Mouse (Mus musculus) hindbrain, embryonic 13.5 days (tissue): ENCODE measurements around the gene Hoga1. TPM values are rescaled to one million over a fixed set of nuclear protein-coding genes. Genes with fewer than 3 reads are reported as not detected.

Experiments used
- ATAC-seq: fragments of 200-750 bp; cut with Nextera tagmentation; 2 replicates; pipeline ENCODE4 v1.8.0; 2017; ENCODE audit warnings: moderate TSS enrichment; ENCODE audit not compliant: low FRiP score
- H3K27ac ChIP-seq: fragments of 300-500 bp; sonication (generic); 2 replicates; pipeline ENCODE4 v1.5.1; 2015; ENCODE audit warnings: inconsistent platforms, mild to moderate bottlenecking, moderate library complexity
- H3K27me3 ChIP-seq: fragments of 300-500 bp; sonication (generic); 2 replicates; pipeline ENCODE4 v1.6.1; 2015; ENCODE audit warnings: mild to moderate bottlenecking, inconsistent platforms
- H3K36me3 ChIP-seq: fragments of 300-500 bp; sonication (generic); 2 replicates; pipeline ENCODE4 v1.6.1; 2015; ENCODE audit warnings: mild to moderate bottlenecking, inconsistent platforms
- H3K4me1 ChIP-seq: fragments of 300-500 bp; sonication (generic); replicated peaks from 2 replicates; pipeline ENCODE4 v1.6.1; 2015; ENCODE audit warnings: inconsistent platforms
- H3K4me2 ChIP-seq: fragments of 300-500 bp; sonication (generic); 2 replicates; pipeline ENCODE4 v1.6.1; 2015; ENCODE audit warnings: inconsistent platforms, mild to moderate bottlenecking, moderate library complexity
- H3K4me3 ChIP-seq: fragments of 300-500 bp; sonication (generic); 2 replicates; pipeline ENCODE4 v1.5.1; 2015; ENCODE audit warnings: mild to moderate bottlenecking, inconsistent platforms
- H3K9ac ChIP-seq: fragments of 300-500 bp; sonication (generic); 2 replicates; pipeline ENCODE4 v1.6.1; 2015; ENCODE audit warnings: mild to moderate bottlenecking, inconsistent platforms
- H3K9me3 ChIP-seq: fragments of 300-500 bp; sonication (generic); 2 replicates; pipeline ENCODE4 v1.6.1; 2016; ENCODE audit warnings: inconsistent platforms
- WGBS: fragments of 180-500 bp; shearing (Covaris S2); methylation state at CpG from one replicate; pipeline ENCODE4 v1.1.7; 2015; 5-methylcytosine and 5-hydroxymethylcytosine counted together
- polyA plus RNA-seq: library from polyadenylated mRNA; unstranded; fragments of >200 nt; fragmentation: Nextera tagmentation; extraction: Ambion mirVana; gene quantifications from 2 replicates; pipeline ENCODE4 v1.2.1, GENCODE M21; 2015

The Hoga1 gene
- polyA plus RNA-seq, 1 experiment from 2014 or later, result 1.7 TPM

DNA sequence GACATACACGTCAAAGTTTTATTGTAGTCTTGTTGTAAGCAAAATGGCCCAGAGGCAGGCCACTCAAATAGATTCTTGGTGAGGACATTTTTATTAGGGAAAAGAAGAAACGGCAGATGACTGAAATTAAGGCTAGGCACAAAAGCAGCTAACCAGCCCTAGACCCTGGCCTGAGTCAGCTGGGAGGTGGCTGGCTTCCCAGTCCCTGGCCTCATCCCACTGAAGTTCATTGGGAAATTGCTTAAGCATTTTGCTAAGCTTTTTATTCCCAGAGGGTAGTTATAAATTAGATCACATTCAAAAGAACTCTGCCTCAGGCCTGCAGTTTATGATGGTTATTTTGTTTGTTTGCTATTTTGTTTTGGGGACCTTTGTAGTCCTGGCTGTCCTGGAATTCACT is 10.5 kb downstream of the Hoga1 start:
- no peaks in the 10 kb centered on the region for H3K36me3 ChIP-seq
- H3K9me3 ChIP-seq, result no peaks in the 10 kb centered on the region
- no peak overlapping the region for H3K4me3 ChIP-seq
- ATAC-seq, result no peak
- H3K4me2 ChIP-seq, result no peak overlapping the region
- 87% methylated on average over 2 of the region's 2 CpGs for WGBS
- no peak overlapping the region for H3K27ac ChIP-seq
- no peaks in the 10 kb centered on the region for H3K4me1 ChIP-seq
- no peaks in the 10 kb centered on the region for H3K27me3 ChIP-seq
- no peak overlapping the region for H3K9ac ChIP-seq

GRCm38 (mm10) chr19:42056719-42057409 is 11.5 kb downstream of the Hoga1 start:
- Histone ChIP-seq H3K9ac (0 out of 2 replicates have a peak overlapping the region, but pooled peaks have one; percentile 15), H3K27me3 (no peaks in the 10 kb centered on the region), H3K9me3 (no peaks in the 10 kb centered on the region), H3K27ac (no peak overlapping the region), H3K36me3 (no peaks in the 10 kb centered on the region), H3K4me2 (no peak overlapping the region), H3K4me1 (no peaks in the 10 kb centered on the region), H3K4me3 (no peak overlapping the region)
- ATAC-seq, result no peak
- 80% methylated on average over 6 of the region's 6 CpGs for WGBS

DNA sequence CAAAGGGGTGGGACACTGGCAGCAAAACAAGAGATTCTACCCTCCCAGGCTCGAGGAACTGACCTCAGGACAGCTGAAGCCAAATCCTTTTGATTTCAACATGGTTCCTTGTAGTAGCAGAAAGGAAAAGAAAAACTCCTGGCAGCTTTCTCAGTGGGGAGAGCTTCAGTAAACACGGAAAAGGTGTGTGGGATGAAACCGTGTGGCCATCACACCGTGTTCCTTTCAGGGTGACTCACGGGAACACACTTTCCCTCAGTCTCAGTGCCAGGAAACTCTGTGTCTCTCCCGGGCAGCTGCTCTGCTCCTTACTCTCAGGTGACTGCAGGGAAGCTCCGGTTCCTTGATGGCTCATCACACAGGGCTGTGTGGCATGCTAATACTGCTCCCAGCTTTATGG is 13.0 kb downstream of the Hoga1 start:
- Histone ChIP-seq H3K9ac (no peak overlapping the region), H3K27me3 (no peaks in the 10 kb centered on the region), H3K9me3 (no peaks in the 10 kb centered on the region), H3K4me3 (no peak overlapping the region), H3K4me2 (no peak overlapping the region), H3K4me1 (no peaks in the 10 kb centered on the region), H3K36me3 (no peaks in the 10 kb centered on the region), H3K27ac (no peak overlapping the region)
- no peak for ATAC-seq
- WGBS, result 67% methylated on average over 7 of the region's 7 CpGs

DNA sequence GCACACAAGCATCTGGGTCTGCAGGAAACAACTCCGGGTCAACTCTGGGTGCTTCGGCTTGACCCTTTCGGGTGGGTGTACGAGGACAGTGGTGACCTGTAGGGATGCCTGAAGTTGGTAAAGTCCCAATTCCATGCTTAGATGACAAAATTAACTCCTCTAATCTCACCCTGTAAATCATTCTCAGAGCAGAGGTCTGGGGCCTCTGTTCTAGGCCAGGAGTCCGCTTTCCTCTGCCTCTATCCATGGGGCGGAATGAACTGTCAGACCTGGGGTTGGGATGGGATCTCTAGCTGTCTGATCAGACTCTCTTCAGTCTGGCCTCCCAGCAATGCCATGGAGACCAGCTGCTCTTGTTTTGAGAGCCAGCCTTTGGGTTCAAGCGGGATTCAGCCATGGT is 16.0 kb downstream of the Hoga1 start:
- Histone ChIP-seq H3K4me1 (no peaks in the 10 kb centered on the region), H3K27ac (no peak overlapping the region), H3K36me3 (no peaks in the 10 kb centered on the region), H3K9me3 (no peaks in the 10 kb centered on the region), H3K27me3 (no peaks in the 10 kb centered on the region), H3K9ac (no peak overlapping the region), H3K4me3 (no peak overlapping the region), H3K4me2 (no peak overlapping the region)
- no peak for ATAC-seq
- 93% methylated on average over 7 of the region's 7 CpGs for WGBS

GRCm38 (mm10) chr19:42068441-42069240 is 23.2 kb downstream of the Hoga1 start:
- no peaks in the 10 kb centered on the region for H3K9me3 ChIP-seq
- peaks cover 8% of the 10 kb centered on the region for H3K36me3 ChIP-seq
- H3K4me2 ChIP-seq, result no peak overlapping the region
- no peak for ATAC-seq
- 84% methylated on average over 11 of the region's 11 CpGs for WGBS
- no peak overlapping the region for H3K9ac ChIP-seq
- H3K4me3 ChIP-seq, result no peak overlapping the region
- no peaks in the 10 kb centered on the region for H3K4me1 ChIP-seq
- no peak overlapping the region for H3K27ac ChIP-seq
- no peaks in the 10 kb centered on the region for H3K27me3 ChIP-seq

DNA sequence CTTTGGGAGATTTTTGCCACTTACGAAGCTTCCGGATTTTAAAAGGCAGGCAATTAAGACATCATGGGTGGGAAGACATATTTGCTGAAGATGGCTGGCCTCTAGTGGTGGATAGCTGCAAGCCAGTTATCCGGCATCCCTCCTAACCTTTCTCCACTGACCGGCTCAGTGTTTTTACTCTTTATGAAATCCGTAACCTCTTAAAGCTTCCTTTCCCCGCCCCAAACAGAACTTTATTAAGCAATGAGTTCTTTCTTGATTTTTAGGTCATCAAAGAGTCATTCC is 23.8 kb downstream of the Hoga1 start:
- Histone ChIP-seq H3K4me3 (no peak overlapping the region), H3K36me3 (peaks cover 13% of the 10 kb centered on the region), H3K4me2 (no peak overlapping the region), H3K9me3 (no peaks in the 10 kb centered on the region), H3K4me1 (no peaks in the 10 kb centered on the region), H3K9ac (no peak overlapping the region), H3K27me3 (no peaks in the 10 kb centered on the region), H3K27ac (no peak overlapping the region)
- WGBS, result 65% methylated on average over 6 of the region's 6 CpGs
- no peak for ATAC-seq

DNA sequence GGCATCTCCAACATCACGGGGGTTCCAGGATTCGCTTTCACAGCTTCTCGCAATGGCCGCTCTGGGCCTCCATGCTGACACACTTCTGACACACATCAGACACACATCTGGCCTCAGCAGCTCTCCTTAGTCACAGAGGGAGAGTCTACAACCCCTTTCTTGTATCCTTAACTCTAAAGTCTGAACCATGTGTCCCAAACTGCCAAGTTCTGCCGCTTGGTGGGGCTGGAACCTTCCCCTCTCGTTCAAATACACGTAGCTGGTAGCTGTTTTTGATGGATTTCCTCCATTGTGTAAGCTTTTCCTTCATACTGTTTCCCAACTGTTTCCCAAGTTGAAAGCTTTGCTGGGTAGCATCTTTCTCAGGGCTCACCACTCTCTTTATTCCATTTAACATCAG is 25.8 kb downstream of the Hoga1 start:
- no peak for ATAC-seq
- Histone ChIP-seq H3K27ac (no peak overlapping the region), H3K27me3 (no peaks in the 10 kb centered on the region), H3K4me1 (no peaks in the 10 kb centered on the region), H3K4me2 (no peak overlapping the region), H3K4me3 (no peak overlapping the region), H3K9ac (no peak overlapping the region), H3K9me3 (no peaks in the 10 kb centered on the region), H3K36me3 (peaks cover 33% of the 10 kb centered on the region)
- WGBS, result 78% methylated on average over 7 of the region's 7 CpGs

DNA sequence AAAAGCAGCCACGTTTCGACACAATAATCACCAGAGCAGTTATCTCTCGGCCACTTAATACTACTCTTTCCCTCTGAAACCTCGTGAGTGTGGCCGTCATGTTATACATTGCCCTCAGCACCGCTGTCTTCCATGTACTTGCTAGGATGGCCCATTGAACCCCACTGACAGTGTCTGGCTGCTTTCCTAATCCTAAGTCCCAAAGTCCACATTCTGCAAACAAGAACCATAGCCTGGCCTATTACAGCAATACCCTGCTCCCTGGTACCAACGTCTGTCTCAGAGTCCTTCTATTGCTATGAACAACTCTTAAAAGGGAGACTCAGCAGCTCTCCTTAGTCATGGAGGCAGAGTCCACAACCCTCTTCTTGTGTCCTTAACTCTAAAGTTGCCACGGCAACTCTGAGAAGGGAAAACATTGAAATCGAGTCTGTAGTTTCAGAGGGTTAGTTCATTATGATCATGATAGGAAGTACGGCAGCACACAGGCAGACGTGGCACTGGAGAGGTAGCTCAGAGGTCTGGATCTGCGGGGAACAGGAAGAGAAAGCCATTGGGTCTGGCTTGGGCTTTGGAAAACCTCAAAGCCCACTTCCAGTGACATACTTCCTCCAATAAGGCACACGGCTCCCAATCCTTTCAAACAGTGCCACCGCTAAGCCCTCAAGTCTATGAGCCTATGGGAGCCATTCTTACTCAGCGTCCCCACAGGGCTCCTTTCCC is 26.6 kb downstream of the Hoga1 start:
- Histone ChIP-seq H3K9me3 (no peaks in the 10 kb centered on the region), H3K4me3 (no peak overlapping the region), H3K4me2 (no peak overlapping the region), H3K9ac (no peak overlapping the region), H3K36me3 (peaks cover 40% of the 10 kb centered on the region), H3K4me1 (no peaks in the 10 kb centered on the region), H3K27ac (no peak overlapping the region), H3K27me3 (no peaks in the 10 kb centered on the region)
- ATAC-seq, result no peak
- 84% methylated on average over 15 of the region's 15 CpGs for WGBS

DNA sequence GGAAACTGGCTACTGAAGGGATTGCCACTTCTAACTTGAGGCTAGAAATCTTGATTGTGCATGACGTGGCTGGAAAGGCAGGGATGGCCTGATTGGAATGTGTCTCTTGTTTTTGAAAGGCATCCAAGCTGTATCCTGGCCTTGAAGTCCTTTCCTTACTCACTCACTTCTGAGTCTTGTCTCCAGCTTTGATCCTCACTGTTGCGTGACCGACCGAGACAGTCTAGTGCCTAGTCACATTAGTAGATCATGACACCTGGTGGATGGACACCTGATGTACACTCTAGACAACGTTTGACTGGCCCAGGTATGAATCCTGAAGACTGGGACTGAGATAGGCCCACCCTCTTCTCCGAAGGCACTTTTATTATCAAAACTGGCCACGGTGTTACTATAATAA is 27.4 kb downstream of the Hoga1 start:
- Histone ChIP-seq H3K9ac (no peak overlapping the region), H3K4me1 (no peaks in the 10 kb centered on the region), H3K27ac (no peak overlapping the region), H3K9me3 (no peaks in the 10 kb centered on the region), H3K27me3 (no peaks in the 10 kb centered on the region), H3K4me3 (no peak overlapping the region), H3K4me2 (no peak overlapping the region), H3K36me3 (peaks cover 47% of the 10 kb centered on the region)
- WGBS, result 86% methylated on average over 7 of the region's 7 CpGs
- ATAC-seq, result no peak

DNA sequence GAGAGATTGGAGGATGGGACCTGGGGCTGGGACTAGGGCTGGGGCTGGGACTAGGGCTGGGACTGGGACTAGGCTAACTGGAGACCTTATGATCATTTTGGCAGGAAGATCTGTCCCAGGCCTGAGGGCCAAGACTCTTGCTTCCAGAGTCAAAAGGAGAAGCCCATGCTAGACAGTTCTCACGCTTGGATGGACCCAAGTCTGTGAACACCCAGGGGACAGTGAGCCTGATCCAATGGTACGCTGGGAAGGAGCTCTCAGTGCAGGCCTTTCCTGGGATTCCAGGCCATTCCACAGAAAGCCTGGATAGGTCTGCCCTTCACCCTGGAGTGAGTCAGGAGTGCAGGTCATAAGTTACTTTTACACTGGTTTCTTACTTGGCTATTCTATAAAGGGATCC is 29.6 kb downstream of the Hoga1 start:
- Histone ChIP-seq H3K4me1 (no peaks in the 10 kb centered on the region), H3K27ac (no peak overlapping the region), H3K9ac (no peak overlapping the region), H3K27me3 (no peaks in the 10 kb centered on the region), H3K4me3 (no peak overlapping the region), H3K9me3 (no peaks in the 10 kb centered on the region), H3K4me2 (no peak overlapping the region), H3K36me3 (peaks cover 59% of the 10 kb centered on the region)
- 87% methylated on average over 2 of the region's 2 CpGs for WGBS
- no peak for ATAC-seq

DNA sequence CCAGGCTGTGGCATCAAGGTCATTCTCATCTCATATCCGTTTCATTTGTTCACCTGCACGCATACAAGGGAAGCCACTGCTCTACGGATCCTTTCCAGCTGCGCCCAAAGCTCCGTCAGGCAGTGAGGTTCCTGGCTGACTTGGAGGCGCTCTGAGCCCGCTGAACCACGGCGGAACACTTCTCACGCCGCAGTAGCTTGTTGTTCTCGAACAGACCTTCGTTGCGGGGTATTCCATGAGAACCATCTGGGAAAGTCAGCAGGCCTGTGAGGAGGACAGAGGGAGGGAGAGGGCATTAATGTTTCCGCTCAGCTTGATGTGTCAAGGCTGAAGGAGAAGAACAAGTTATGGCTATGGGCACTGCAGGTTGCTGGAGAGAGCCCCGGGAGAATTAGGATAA is 30.6 kb downstream of the Hoga1 start:
- Histone ChIP-seq H3K36me3 (peaks cover 54% of the 10 kb centered on the region), H3K9me3 (no peaks in the 10 kb centered on the region), H3K9ac (no peak overlapping the region), H3K27ac (no peak overlapping the region), H3K4me2 (no peak overlapping the region), H3K4me3 (no peak overlapping the region), H3K27me3 (no peaks in the 10 kb centered on the region), H3K4me1 (no peaks in the 10 kb centered on the region)
- no peak for ATAC-seq
- 89% methylated on average over 16 of the region's 16 CpGs for WGBS

- WGBS, result 98% methylated on average over 8 of the region's 8 CpGs
- Histone ChIP-seq H3K9me3 (no peaks in the 10 kb centered on the region), H3K4me2 (no peak overlapping the region), H3K27me3 (no peaks in the 10 kb centered on the region), H3K27ac (no peak overlapping the region), H3K9ac (no peak overlapping the region), H3K4me3 (no peak overlapping the region), H3K36me3 (peaks cover 52% of the 10 kb centered on the region), H3K4me1 (no peaks in the 10 kb centered on the region)
- no peak for ATAC-seq
Measured at GRCm38 (mm10) chr19:42078566-42078965, 33.2 kb downstream of the Hoga1 start.
